Mouse (Mus musculus): Measurements from ENCODE around the gene Gm3629.
A peak's percentile ranks its signal among the peaks of the same experiment; 100 is the strongest.
"Not testable (repeated sequence)": the region's sequence is repeated elsewhere in the genome, so short reads cannot be mapped to it uniquely, and the experiment has no call there.

Gene Gm3629

GRCm38 (mm10) chr14:6590513-6590912, at the start of gene Gm3629:
TSS of gene Gm3629 (minus strand) at chr14:6590613.
- not testable (repeated sequence) for DNase-seq (ENCODE audit: low read depth)

GRCm38 (mm10) chr14:6622318-6622717, 31.9 kb upstream of the Gm3629 start, which contains the start of gene Gm3460:
TSS of gene Gm3460 (minus strand) at chr14:6622418.
- DNase-seq (ENCODE audit: low read depth): not testable (repeated sequence)

GRCm38 (mm10) chr14:6606436-6606835, 16.0 kb upstream of the Gm3629 start:
- DNase-seq (ENCODE audit: low read depth): not testable (repeated sequence)

- peak; percentile 14 for DNase-seq (ENCODE audit: low read depth)
These were observed 14.6 kb upstream of the Gm3629 start for GRCm38 (mm10) chr14:6605004-6605403.

GRCm38 (mm10) chr14:6604551-6604950, 14.1 kb upstream of the Gm3629 start:
- DNase-seq (ENCODE audit: low read depth): peak; percentile 0

GRCm38 (mm10) chr14:6537190-6537589, 53.2 kb downstream of the Gm3629 start, which contains the start of gene Gm8356:
TSS of gene Gm8356 (minus strand) at chr14:6537290.
- not testable (repeated sequence) for DNase-seq (ENCODE audit: low read depth)
